Mouse (Mus musculus) neural tube, embryonic 11.5 days (tissue): Measurements from ENCODE around the gene Fam114a1. TPM values are rescaled to one million over a fixed set of nuclear protein-coding genes. Genes with fewer than 3 reads are reported as not detected.

ENCODE experiments used
- ATAC-seq: fragments of 200-750 bp; cut with Nextera tagmentation; 2 replicates; pipeline ENCODE4 v1.8.0; 2017; ENCODE audit warnings: moderate number of reproducible peaks, mild to moderate bottlenecking, moderate TSS enrichment, moderate library complexity; ENCODE audit not compliant: insufficient read depth, low FRiP score, low TSS enrichment
- DNase-seq: peaks from one replicate; pipeline ENCODE4 v3.0.0-alpha.2; 2015; ENCODE audit warnings: low spot score
- H3K27ac ChIP-seq: fragments of 300-500 bp; sonication (generic); 2 replicates; pipeline ENCODE4 v1.5.1; 2014; ENCODE audit warnings: low read depth, mild to moderate bottlenecking, low read length
- H3K27me3 ChIP-seq: fragments of 300-500 bp; sonication (generic); 2 replicates; pipeline ENCODE4 v1.6.1; 2014; ENCODE audit warnings: mild to moderate bottlenecking, low read length, mixed read lengths; ENCODE audit not compliant: control insufficient read depth, insufficient read depth
- H3K36me3 ChIP-seq: fragments of 300-500 bp; sonication (generic); 2 replicates; pipeline ENCODE4 v1.6.1; 2014; ENCODE audit warnings: mild to moderate bottlenecking, low read length, moderate library complexity, mixed read lengths; ENCODE audit not compliant: control insufficient read depth, insufficient read depth
- H3K4me1 ChIP-seq: fragments of 300-500 bp; sonication (generic); 2 replicates; pipeline ENCODE4 v1.6.1; 2014; ENCODE audit warnings: low read length, mixed read lengths; ENCODE audit not compliant: control insufficient read depth, insufficient read depth
- H3K4me2 ChIP-seq: fragments of 300-500 bp; sonication (generic); 2 replicates; pipeline ENCODE4 v1.6.1; 2014; ENCODE audit warnings: low read depth, mild to moderate bottlenecking, moderate library complexity
- H3K4me3 ChIP-seq: fragments of 300-500 bp; sonication (generic); 2 replicates; pipeline ENCODE4 v1.5.1; 2014; ENCODE audit warnings: low read depth, low read length
- H3K9ac ChIP-seq: fragments of 300-500 bp; sonication (generic); 2 replicates; pipeline ENCODE4 v1.6.1; 2014; ENCODE audit warnings: mild to moderate bottlenecking, low read length
- H3K9me3 ChIP-seq: fragments of 300-500 bp; sonication (generic); 2 replicates; pipeline ENCODE4 v1.6.1; 2016; ENCODE audit warnings: low read length; ENCODE audit not compliant: control insufficient read depth
- WGBS: fragments of 180-500 bp; shearing (Covaris S2); extraction: QIAGEN DNeasy Blood & Tissue Kit; methylation state at CpG from one replicate; pipeline ENCODE4 v1.1.7; 2014; 5-methylcytosine and 5-hydroxymethylcytosine counted together
- polyA plus RNA-seq: library from polyadenylated mRNA; unstranded; fragments of >200 nt; fragmentation: Nextera tagmentation; extraction: Ambion mirVana; gene quantifications from 2 replicates; pipeline ENCODE4 v1.2.1, GENCODE M21; 2014

The Fam114a1 gene
- polyA plus RNA-seq, 1 experiment from 2014 or later = 13.6 TPM

- WGBS = 91% methylated on average over 13 of the region's 13 CpGs
- Histone ChIP-seq H3K9ac (no peak overlapping the region), H3K27ac (no peak overlapping the region), H3K9me3 (no peaks in the 10 kb centered on the region), H3K36me3 (no peaks in the 10 kb centered on the region), H3K27me3 (no peaks in the 10 kb centered on the region), H3K4me2 (no peak overlapping the region), H3K4me3 (no peak overlapping the region), H3K4me1 (no peaks in the 10 kb centered on the region)
- DNase-seq = no peak
- ATAC-seq = no peak
Observed at GRCm38 (mm10) chr5:64960857-64961391, 8.9 kb upstream of the Fam114a1 start.

DNA sequence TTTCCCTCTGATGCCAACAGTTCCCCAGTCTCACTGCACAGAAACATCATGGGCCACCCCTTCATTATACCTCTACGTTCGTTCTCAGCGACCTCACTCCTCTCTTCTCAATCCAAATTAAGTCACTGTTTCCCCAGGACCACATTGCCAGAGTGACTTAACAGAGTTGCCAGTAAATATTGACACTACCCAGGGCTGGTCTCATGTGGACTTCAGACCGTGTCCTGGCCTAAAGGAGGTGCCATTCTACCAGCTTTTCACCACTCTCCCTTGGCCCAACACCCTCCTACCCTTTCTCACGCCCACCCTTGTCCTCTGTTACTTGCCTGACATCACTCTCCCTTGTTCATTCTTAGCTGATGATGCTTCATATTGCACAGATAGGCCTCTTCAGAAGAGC is 6.6 kb upstream of the Fam114a1 start:
- Histone ChIP-seq H3K36me3 (no peaks in the 10 kb centered on the region), H3K4me1 (no peaks in the 10 kb centered on the region), H3K9ac (no peak overlapping the region), H3K4me2 (no peak overlapping the region), H3K4me3 (no peak overlapping the region), H3K27me3 (no peaks in the 10 kb centered on the region), H3K27ac (no peak overlapping the region), H3K9me3 (no peaks in the 10 kb centered on the region)
- ATAC-seq (no peak), DNase-seq (no peak)
- WGBS = 85% methylated on average over 5 of the region's 5 CpGs

DNA sequence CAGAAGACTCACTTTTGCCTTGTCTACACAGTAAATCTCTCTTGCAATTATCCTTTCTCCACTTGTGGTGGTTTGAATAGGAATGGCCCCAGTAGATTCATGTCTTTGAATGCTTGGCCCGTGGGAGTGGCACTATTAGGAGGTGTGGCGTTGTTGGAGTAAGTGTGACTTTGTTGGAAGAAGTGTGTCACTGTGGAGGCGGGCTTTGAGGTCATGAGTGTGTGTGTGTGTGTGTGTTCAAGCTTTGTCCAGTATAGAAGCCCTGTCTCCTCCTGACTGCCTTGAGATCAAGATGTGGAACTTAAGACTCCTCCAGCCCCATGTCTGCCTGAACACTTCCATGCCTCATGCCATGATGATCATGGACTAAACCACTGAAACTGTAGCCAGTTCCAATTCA is 6.1 kb upstream of the Fam114a1 start:
- Histone ChIP-seq H3K4me1 (no peaks in the 10 kb centered on the region), H3K36me3 (no peaks in the 10 kb centered on the region), H3K4me2 (no peak overlapping the region), H3K27ac (no peak overlapping the region), H3K9me3 (no peaks in the 10 kb centered on the region), H3K9ac (no peak overlapping the region), H3K27me3 (no peaks in the 10 kb centered on the region), H3K4me3 (no peak overlapping the region)
- DNase-seq = no peak
- WGBS = 79% methylated on average over 3 of the region's 3 CpGs
- no peak for ATAC-seq

DNA sequence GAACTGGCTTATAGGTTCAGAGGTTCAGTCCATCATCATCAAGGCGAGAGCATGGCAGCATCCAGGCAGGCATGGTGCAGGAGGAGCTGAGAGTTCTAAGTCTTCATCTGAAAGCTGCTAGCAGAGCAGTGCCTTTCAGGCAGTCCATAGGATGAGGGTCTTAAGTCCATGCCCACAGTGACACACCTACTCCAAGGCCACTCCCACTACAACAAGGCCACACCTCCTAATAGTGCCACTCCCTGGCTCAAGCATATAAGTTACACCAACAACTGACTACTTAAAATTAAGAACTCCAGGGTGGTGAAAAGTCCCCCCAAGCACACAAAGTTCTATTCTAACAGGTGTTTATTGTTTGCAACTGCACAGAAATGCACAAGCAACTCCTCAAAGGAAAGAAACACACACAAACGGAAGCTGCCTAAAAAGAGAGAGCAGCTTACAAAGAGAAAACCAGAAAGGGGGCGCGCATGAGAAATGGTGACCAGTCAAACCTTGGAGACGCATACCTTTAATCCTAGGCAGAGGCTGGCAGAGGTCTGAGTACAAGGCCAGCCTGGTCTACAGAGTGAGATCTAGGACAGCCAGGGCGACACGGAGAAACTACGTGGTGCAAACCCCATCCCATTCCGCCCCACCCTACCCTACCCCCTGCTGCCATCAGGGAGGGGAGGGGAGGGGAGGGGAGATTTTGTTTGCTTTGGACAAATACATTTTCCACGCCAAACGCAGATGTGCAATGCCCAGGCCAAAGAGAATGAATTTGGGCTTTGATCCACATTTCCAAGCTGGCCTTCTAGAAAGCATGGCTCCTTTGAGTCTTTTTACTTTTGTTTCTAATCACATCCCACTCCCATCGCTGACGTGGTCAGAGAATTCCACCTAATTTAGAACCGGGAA is 660 bp upstream of the Fam114a1 start:
- Histone ChIP-seq H3K27ac (no peak overlapping the region), H3K9me3 (no peaks in the 10 kb centered on the region), H3K27me3 (0 out of 2 replicates have a peak, but pooled peaks cover 2% of the 10 kb centered on the region), H3K4me1 (no peaks in the 10 kb centered on the region; the same call in none of the 2 replicates), H3K4me2 (peak overlapping the region; percentile 89), H3K36me3 (no peaks in the 10 kb centered on the region), H3K4me3 (peak overlapping the region; percentile 62), H3K9ac (peak overlapping the region; percentile 77)
- peak; percentile 62 for ATAC-seq
- DNase-seq = peak; percentile 41
- 5% methylated on average over 14 of the region's 14 CpGs for WGBS

DNA sequence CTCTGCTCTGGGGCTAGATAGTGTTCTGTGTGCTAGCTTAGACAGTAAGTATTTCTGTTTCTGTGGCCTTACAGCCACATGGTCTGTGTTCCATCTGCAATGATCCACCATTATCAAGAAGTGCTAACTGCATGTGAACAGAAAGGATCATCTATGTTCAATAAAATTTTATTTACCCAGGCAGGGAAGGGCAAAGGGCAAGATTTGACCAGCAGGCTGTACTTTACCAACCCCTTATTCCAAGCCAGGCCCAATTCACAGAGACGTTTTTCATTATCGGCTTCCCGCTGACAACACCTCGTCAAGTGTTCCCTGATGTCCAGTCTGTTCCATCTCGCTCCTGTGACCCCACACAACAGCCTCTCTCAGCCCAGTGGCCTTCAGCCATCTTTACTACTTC is 5.2 kb downstream of the Fam114a1 start:
- H3K36me3 ChIP-seq = no peaks in the 10 kb centered on the region
- H3K4me3 ChIP-seq = no peak overlapping the region
- H3K4me2 ChIP-seq = no peak overlapping the region
- H3K9ac ChIP-seq = no peak overlapping the region
- 0 out of 2 replicates have a peak, but pooled peaks cover 2% of the 10 kb centered on the region for H3K27me3 ChIP-seq
- H3K4me1 ChIP-seq = no peaks in the 10 kb centered on the region; the same call in 1 of the 2 replicates
- H3K9me3 ChIP-seq = no peaks in the 10 kb centered on the region
- no peak overlapping the region for H3K27ac ChIP-seq
- no peak for ATAC-seq
- WGBS = 60% methylated on average over 5 of the region's 5 CpGs
- no peak for DNase-seq

DNA sequence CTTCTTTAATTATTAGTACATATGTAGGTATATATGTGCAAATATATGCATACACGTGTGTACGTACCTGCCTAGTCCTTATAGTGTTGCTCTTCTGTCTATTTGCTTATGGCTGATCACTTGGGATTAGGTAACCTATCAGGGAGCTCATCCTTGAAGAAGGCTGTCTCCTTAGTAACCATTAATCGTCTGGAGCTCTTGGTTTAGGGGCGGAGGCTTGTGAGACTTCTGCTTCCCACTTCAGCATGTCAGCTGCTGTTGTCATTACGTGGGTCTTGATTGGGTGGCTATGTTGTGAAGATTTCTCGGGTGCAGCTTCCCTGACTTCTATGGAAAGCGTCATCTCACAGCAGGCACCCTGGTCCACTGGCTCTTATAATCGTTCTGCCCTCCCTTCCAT is 7.3 kb downstream of the Fam114a1 start:
- DNase-seq = no peak
- H3K4me1 ChIP-seq = no peaks in the 10 kb centered on the region; the same call in 1 of the 2 replicates
- H3K27ac ChIP-seq = no peak overlapping the region
- no peaks in the 10 kb centered on the region for H3K9me3 ChIP-seq
- H3K4me2 ChIP-seq = no peak overlapping the region
- no peaks in the 10 kb centered on the region for H3K27me3 ChIP-seq
- ATAC-seq = no peak
- H3K4me3 ChIP-seq = no peak overlapping the region
- WGBS = 76% methylated on average over 8 of the region's 8 CpGs
- no peaks in the 10 kb centered on the region for H3K36me3 ChIP-seq
- no peak overlapping the region for H3K9ac ChIP-seq

- no peak overlapping the region for H3K4me2 ChIP-seq
- H3K27me3 ChIP-seq = no peaks in the 10 kb centered on the region
- no peaks in the 10 kb centered on the region for H3K4me1 ChIP-seq
- WGBS = 73% methylated on average over 7 of the region's 7 CpGs
- no peak overlapping the region for H3K4me3 ChIP-seq
- no peak for DNase-seq
- H3K27ac ChIP-seq = no peak overlapping the region
- no peak overlapping the region for H3K9ac ChIP-seq
- H3K36me3 ChIP-seq = no peaks in the 10 kb centered on the region
- ATAC-seq = no peak
- no peaks in the 10 kb centered on the region for H3K9me3 ChIP-seq
Observed at GRCm38 (mm10) chr5:64985971-64986370, 16.1 kb downstream of the Fam114a1 start.

- no peak for ATAC-seq
- no peak overlapping the region for H3K27ac ChIP-seq
- no peak overlapping the region for H3K9ac ChIP-seq
- no peak overlapping the region for H3K4me2 ChIP-seq
- no peaks in the 10 kb centered on the region for H3K36me3 ChIP-seq
- WGBS = 92% methylated on average over 1 of the region's 1 CpGs
- no peak for DNase-seq
- no peak overlapping the region for H3K4me3 ChIP-seq
- no peaks in the 10 kb centered on the region for H3K9me3 ChIP-seq
- H3K4me1 ChIP-seq = no peaks in the 10 kb centered on the region
- H3K27me3 ChIP-seq = no peaks in the 10 kb centered on the region
Observed at GRCm38 (mm10) chr5:64989940-64990339, 20.1 kb downstream of the Fam114a1 start.

DNA sequence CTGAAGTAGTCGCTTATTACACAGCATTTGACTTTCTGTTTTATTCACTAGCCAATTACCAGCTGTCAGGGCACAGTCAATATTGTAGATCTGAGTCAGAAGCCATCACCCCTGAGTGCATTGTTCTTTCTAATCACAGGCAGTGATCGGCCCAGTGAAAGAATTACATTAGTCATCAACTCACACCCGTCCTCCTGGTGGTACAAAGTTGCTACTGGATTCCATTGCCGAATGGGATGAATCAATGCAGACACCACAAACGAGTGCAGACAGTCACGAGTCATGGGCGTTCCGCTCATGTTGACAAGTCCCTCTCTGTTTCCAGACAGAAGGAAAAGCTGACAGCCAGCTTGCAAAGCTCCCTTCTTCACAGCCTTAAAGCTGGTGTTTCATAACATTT is 22.7 kb downstream of the Fam114a1 start:
- ATAC-seq (no peak), DNase-seq (no peak)
- H3K4me1 ChIP-seq = no peaks in the 10 kb centered on the region
- H3K4me2 ChIP-seq = no peak overlapping the region
- no peak overlapping the region for H3K4me3 ChIP-seq
- no peaks in the 10 kb centered on the region for H3K9me3 ChIP-seq
- 75% methylated on average over 8 of the region's 8 CpGs for WGBS
- no peaks in the 10 kb centered on the region for H3K36me3 ChIP-seq
- H3K27me3 ChIP-seq = no peaks in the 10 kb centered on the region
- no peak overlapping the region for H3K9ac ChIP-seq
- no peak overlapping the region for H3K27ac ChIP-seq
